Comparison of ENCODE assay signal across 11 mouse cellular contexts in genomic region chr8:3209268-3209667, GRCm38 (mm10).
DNase-seq lines count a peak whose midpoint lies in the region; ATAC-seq lines count a peak whose summit lies in the region.
"Had no signal": no experiment of that assay in that cellular context is flagged by ENCODE, and none has a peak within 500 bp of the region (broad histone marks: within the 10 kb centered on the region; RNA-seq: fewer than 3 reads in every experiment).

No protein-coding gene starts in this region.

- H3K4me1 ChIP-seq in intestine, embryonic 16.5 days (ENCODE audit: control insufficient read depth, insufficient read depth, low read length), result no peaks in the 10 kb centered on the region
- no peaks in the 10 kb centered on the region for H3K4me1 ChIP-seq in intestine, embryonic 15.5 days (replicated peaks)

- H3K27ac ChIP-seq in intestine, embryonic 16.5 days (ENCODE audit: low read length), result 0 out of 2 replicates have a peak overlapping the region, but pooled peaks have one; percentile 29
- H3K27ac ChIP-seq in intestine, embryonic 15.5 days, result no peak overlapping the region

- no peak overlapping the region for H3K4me3 ChIP-seq in intestine, embryonic 16.5 days (ENCODE audit: low read length)
- no peak overlapping the region for H3K4me3 ChIP-seq in intestine, embryonic 15.5 days (replicated peaks)

- H3K9ac ChIP-seq in intestine, embryonic 16.5 days (ENCODE audit: low read depth, low read length), result no peak overlapping the region
- no peak overlapping the region for H3K9ac ChIP-seq in intestine, embryonic 15.5 days

- H3K4me2 ChIP-seq in intestine, embryonic 16.5 days (ENCODE audit: low read depth, low read length), result no peak overlapping the region
- H3K4me2 ChIP-seq in intestine, embryonic 15.5 days (replicated peaks), result no peak overlapping the region
- H3K4me2 ChIP-seq: midbrain, embryonic 11.5 days had no signal

- no peaks in the 10 kb centered on the region for H3K36me3 ChIP-seq in intestine, embryonic 16.5 days (ENCODE audit: control insufficient read depth, insufficient read depth, low read length)
- H3K36me3 ChIP-seq in intestine, embryonic 15.5 days, result 0 out of 2 replicates have a peak, but pooled peaks cover 3% of the 10 kb centered on the region
- H3K36me3 ChIP-seq: G1E had no signal

- H3K27me3 ChIP-seq in intestine, embryonic 16.5 days (replicated peaks; ENCODE audit: control insufficient read depth, insufficient read depth, low read length), result no peaks in the 10 kb centered on the region
- H3K27me3 ChIP-seq in intestine, embryonic 15.5 days (replicated peaks), result no peaks in the 10 kb centered on the region

- ATAC-seq in intestine, embryonic 16.5 days, result no peak
- ATAC-seq in intestine, embryonic 15.5 days, result no peak

- peak; percentile 32 for DNase-seq in embryo, embryonic 10.5 days (ENCODE audit: low spot score)
- DNase-seq in kidney, adult 18-20 months, result peak; percentile 48
- peak; percentile 59 for DNase-seq in lung, postnatal 10 days
- no peak for DNase-seq in spleen, adult 12 weeks (ENCODE audit: low spot score)
- DNase-seq in layer of hippocampus, adult 11-12 months (ENCODE audit: low spot score), result no peak
- no peak for DNase-seq in thymus, postnatal 0 days (ENCODE audit: low spot score)
- DNase-seq: cerebellum, adult 2 months had no signal

- H3K9me3 ChIP-seq in intestine, embryonic 16.5 days (ENCODE audit: control insufficient read depth, low read length), result no peaks in the 10 kb centered on the region
- no peaks in the 10 kb centered on the region for H3K9me3 ChIP-seq in intestine, embryonic 15.5 days
- H3K9me3 ChIP-seq: G1E had no signal

- 36% methylated on average over 3 of the region's 3 CpGs for WGBS in intestine, embryonic 16.5 days
- 20% methylated on average over 3 of the region's 3 CpGs for WGBS in intestine, embryonic 15.5 days

Comparison
In these comparisons a context has a peak if more than half of its experiments do, and no peak if none do; other contexts are left out.
1. DNase-seq: peak in embryo, embryonic 10.5 days (single experiment), kidney, adult 18-20 months (single experiment) and lung, postnatal 10 days (single experiment); none in spleen, adult 12 weeks (single experiment), layer of hippocampus, adult 11-12 months (single experiment) and thymus, postnatal 0 days (single experiment).